Mouse (Mus musculus): ENCODE data around the gene Rasgef1c. TPM values are rescaled to one million over a fixed set of nuclear protein-coding genes. Genes with fewer than 3 reads are reported as not detected.

Gene Rasgef1c
- total and polyA plus RNA-seq, 3 experiments: 0.12 to 0.15 TPM; not detected in 1

DNA sequence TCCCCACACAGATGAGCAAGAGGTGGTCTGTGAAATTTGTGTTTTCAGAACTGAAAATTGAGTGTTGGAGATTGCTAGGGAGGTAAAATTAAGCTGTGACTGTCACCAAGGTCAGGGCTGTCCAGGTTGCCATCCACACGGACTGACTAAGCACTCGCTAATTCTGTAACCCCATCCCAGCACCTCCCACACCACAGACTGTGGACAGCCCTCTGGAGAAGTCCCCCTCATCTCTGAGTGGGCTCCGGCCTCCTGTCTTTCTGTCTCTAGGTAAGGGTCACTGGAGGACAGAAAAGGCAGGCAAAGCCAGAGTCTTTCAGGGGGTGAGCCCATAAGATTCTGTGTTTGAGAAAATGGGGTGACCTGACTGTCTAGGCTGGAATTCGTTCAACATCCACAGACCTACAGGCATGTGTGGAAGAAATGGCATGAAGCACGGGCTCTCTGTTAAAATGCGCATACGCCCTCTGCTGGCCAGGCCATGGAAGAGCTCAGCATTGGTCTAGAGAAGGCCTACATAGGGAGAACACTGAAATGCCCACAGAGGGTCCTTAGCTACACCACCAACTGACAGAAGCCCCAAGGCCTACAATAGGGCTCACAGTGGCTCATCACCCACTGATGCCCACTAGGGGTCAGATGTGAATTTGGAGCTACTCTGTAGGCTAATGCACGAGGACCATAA is 54.1 kb downstream of the Rasgef1c start:
- Histone ChIP-seq H3K27ac (ENCODE audit: control insufficient read depth, low read depth, low read length) (no peak overlapping the region), H3K79me2 (ENCODE audit: control insufficient read depth, insufficient read depth, low read length, poor library complexity) (no peaks in the 10 kb centered on the region), H3K27me3 (ENCODE audit: control insufficient read depth in 1 of 2, insufficient read depth in 2 of 2, low read length in 2 of 2) (no peaks in the 10 kb centered on the region), H3K36me3 (ENCODE audit: control insufficient read depth in 1 of 2, insufficient read depth in 2 of 2, low read length in 2 of 2) (no peaks in the 10 kb centered on the region), H3K9ac (ENCODE audit: control insufficient read depth, low read depth, low read length, poor library complexity, severe bottlenecking) (no peak overlapping the region), H3K4me3 (ENCODE audit: control insufficient read depth in 1 of 2, insufficient read depth in 1 of 2, low read depth in 2 of 2, low read length in 2 of 2) (no peak overlapping the region), H3K4me1 (ENCODE audit: control insufficient read depth in 1 of 2, insufficient read depth in 2 of 2, low read length in 2 of 2) (no peaks in the 10 kb centered on the region), H3K9me3 (replicated peaks; ENCODE audit: insufficient read depth, low read length) (no peaks in the 10 kb centered on the region)
- peak; percentile 87 for DNase-seq (ENCODE audit: low read depth, low spot score)
- peak; percentile 95 to 98 (median 98) for TF ChIP-seq CTCF (IDR thresholded peaks at IDR 0.05 in 2 of 3, conservative IDR thresholded peaks at IDR 0.05 in 1 of 3; ENCODE audit: control insufficient read depth in 1 of 3, insufficient read depth in 1 of 3, low read depth in 2 of 3, low read length in 3 of 3, poor library complexity in 1 of 3, severe bottlenecking in 1 of 3)
- TF ChIP-seq ZC3H11A (IDR thresholded peaks at IDR 0.05; ENCODE audit: low read depth, low read length): peak; percentile 97
- 0 out of 2 replicates have a peak, but pooled peaks have one; percentile 27 for TF ChIP-seq SIN3A (IDR thresholded peaks at IDR 0.05; ENCODE audit: low read length)
- no peak for TF ChIP-seq MAFK (IDR thresholded peaks at IDR 0.05; ENCODE audit: borderline replicate concordance, low read depth, low read length)
- no peak for TF ChIP-seq POLR2AphosphoS2 (IDR thresholded peaks at IDR 0.05; ENCODE audit: low read length)
- peak; percentile 98 for TF ChIP-seq RAD21 (IDR thresholded peaks at IDR 0.05; ENCODE audit: low read depth, low read length)
- peak; percentile 98 for TF ChIP-seq SMC3 (IDR thresholded peaks at IDR 0.05; ENCODE audit: low read depth, low read length)

DNA sequence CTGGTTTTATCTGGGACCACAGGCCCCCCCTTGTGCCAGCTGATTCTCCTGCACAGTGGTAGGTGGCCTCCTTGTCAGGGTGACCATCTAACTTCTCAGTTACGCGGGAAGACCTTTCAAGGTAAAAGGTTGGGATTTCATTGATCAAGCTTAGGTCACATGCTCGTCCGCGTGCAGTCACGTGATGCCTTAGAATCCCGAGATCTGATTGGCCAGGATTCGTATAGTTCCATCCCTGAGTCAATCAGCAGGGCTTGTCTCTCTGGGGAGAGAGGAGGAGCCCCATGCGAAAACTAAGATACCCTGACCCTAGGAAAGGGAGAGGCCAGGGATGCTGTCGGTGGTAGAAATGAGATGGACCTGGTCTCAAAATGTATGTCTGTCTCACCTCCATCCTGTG is 56.4 kb downstream of the Rasgef1c start:
- Histone ChIP-seq H3K36me3 (ENCODE audit: control insufficient read depth in 1 of 2, insufficient read depth in 2 of 2, low read length in 2 of 2) (peaks cover 0 to 2% of the 10 kb centered on the region in 2 experiments; a peak in 2 of 4 replicates), H3K27me3 (ENCODE audit: control insufficient read depth in 1 of 2, insufficient read depth in 2 of 2, low read length in 2 of 2) (no peaks in the 10 kb centered on the region), H3K9ac (ENCODE audit: control insufficient read depth, low read depth, low read length, poor library complexity, severe bottlenecking) (no peak overlapping the region), H3K9me3 (replicated peaks; ENCODE audit: insufficient read depth, low read length) (no peaks in the 10 kb centered on the region), H3K79me2 (ENCODE audit: control insufficient read depth, insufficient read depth, low read length, poor library complexity) (no peaks in the 10 kb centered on the region), H3K27ac (ENCODE audit: control insufficient read depth, low read depth, low read length) (no peak overlapping the region), H3K4me1 (ENCODE audit: control insufficient read depth in 1 of 2, insufficient read depth in 2 of 2, low read length in 2 of 2) (peaks cover 0 to 2% of the 10 kb centered on the region in 2 experiments; a peak in 1 of 4 replicates), H3K4me3 (ENCODE audit: control insufficient read depth in 1 of 2, insufficient read depth in 1 of 2, low read depth in 2 of 2, low read length in 2 of 2) (no peak overlapping the region)
- DNase-seq (ENCODE audit: low read depth, low spot score): no peak
- TF ChIP-seq MYB (IDR thresholded peaks at IDR 0.05; ENCODE audit: low read depth, low read length) (no peak), USF1 (IDR thresholded peaks at IDR 0.05; ENCODE audit: low read depth, low read length) (0 out of 2 replicates have a peak, but pooled peaks have one; percentile 10), ZKSCAN1 (IDR thresholded peaks at IDR 0.05; ENCODE audit: low read depth, low read length) (no peak)

DNA sequence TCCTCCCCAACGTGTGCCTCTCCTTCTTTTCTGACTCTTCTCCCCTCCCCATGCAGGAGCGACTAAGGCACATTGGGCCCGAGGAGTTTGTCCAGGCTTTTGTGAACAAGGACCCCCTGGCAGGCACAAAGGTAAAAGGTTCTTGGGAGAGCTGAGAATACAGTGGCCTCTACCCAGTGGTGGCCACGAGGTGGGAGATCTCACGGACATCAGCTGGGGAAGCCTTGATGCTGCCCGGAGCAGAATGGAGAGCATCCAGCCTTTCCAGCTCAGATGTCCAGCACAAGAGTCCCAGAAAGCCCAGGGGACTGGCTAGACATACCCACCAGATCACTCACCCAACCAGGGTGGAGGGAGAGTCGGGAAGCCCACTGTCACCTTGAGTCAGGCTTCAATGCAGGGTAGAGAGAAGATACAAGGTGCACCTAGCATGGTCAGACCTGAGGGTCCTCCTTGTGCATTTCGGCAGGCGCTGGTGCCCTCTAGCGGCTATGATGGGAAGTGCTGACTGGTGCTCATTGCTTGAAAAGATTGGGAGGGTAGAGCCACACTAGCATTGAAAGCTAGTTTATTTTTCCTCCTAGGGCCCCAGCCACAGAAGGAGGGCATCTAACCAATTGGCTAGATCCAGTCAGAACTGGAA is 59.6 kb downstream of the Rasgef1c start:
- H3K27me3 ChIP-seq (ENCODE audit: control insufficient read depth in 1 of 2, insufficient read depth in 2 of 2, low read length in 2 of 2): no peaks in the 10 kb centered on the region
- TF ChIP-seq NELFE (IDR thresholded peaks at IDR 0.05; ENCODE audit: low read depth, low read length) (no peak), NRF1 (IDR thresholded peaks at IDR 0.05; ENCODE audit: insufficient read depth, low read depth, low read length, poor library complexity, severe bottlenecking) (no peak), JUND (IDR thresholded peaks at IDR 0.05; ENCODE audit: low read depth, low read length) (no peak), MYB (IDR thresholded peaks at IDR 0.05; ENCODE audit: low read depth, low read length) (no peak), SMC3 (IDR thresholded peaks at IDR 0.05; ENCODE audit: low read depth, low read length) (peak; percentile 88), ELF1 (IDR thresholded peaks at IDR 0.05; ENCODE audit: low read depth, low read length) (no peak), RAD21 (IDR thresholded peaks at IDR 0.05; ENCODE audit: low read depth, low read length) (peak; percentile 96), USF1 (IDR thresholded peaks at IDR 0.05; ENCODE audit: low read depth, low read length) (no peak), MAZ (IDR thresholded peaks at IDR 0.05; ENCODE audit: low read depth, low read length) (no peak), CHD1 (IDR thresholded peaks at IDR 0.05; ENCODE audit: low read depth, low read length) (no peak), CTCF (IDR thresholded peaks at IDR 0.05 in 2 of 3, conservative IDR thresholded peaks at IDR 0.05 in 1 of 3; ENCODE audit: control insufficient read depth in 1 of 3, insufficient read depth in 1 of 3, low read depth in 2 of 3, low read length in 3 of 3, poor library complexity in 1 of 3, severe bottlenecking in 1 of 3) (peak in 2 of 3 experiments; percentile 99; a peak in 5 of 6 replicates), BHLHE40 (IDR thresholded peaks at IDR 0.05; ENCODE audit: borderline replicate concordance, low read depth, low read length) (no peak), GABPA (IDR thresholded peaks at IDR 0.05; ENCODE audit: low read depth, low read length) (no peak), TCF12 (IDR thresholded peaks at IDR 0.05; ENCODE audit: low read depth, low read length) (no peak), ZC3H11A (IDR thresholded peaks at IDR 0.05; ENCODE audit: low read depth, low read length) (peak; percentile 88), MAFK (IDR thresholded peaks at IDR 0.05; ENCODE audit: borderline replicate concordance, low read depth, low read length) (peak; percentile 32; the same call in 1 of the 2 replicates), ZMIZ1 (IDR thresholded peaks at IDR 0.05; ENCODE audit: low read depth, low read length) (no peak)

More for the DNA sequence above, 59.6 kb downstream of the Rasgef1c start:
- Histone ChIP-seq H3K27ac (ENCODE audit: control insufficient read depth, low read depth, low read length) (no peak overlapping the region), H3K79me2 (ENCODE audit: control insufficient read depth, insufficient read depth, low read length, poor library complexity) (no peaks in the 10 kb centered on the region), H3K4me3 (ENCODE audit: control insufficient read depth in 1 of 2, insufficient read depth in 1 of 2, low read depth in 2 of 2, low read length in 2 of 2) (no peak overlapping the region), H3K4me1 (ENCODE audit: control insufficient read depth in 1 of 2, insufficient read depth in 2 of 2, low read length in 2 of 2) (peaks cover 9 to 11% of the 10 kb centered on the region in 2 experiments), H3K36me3 (ENCODE audit: control insufficient read depth in 1 of 2, insufficient read depth in 2 of 2, low read length in 2 of 2) (peaks cover 0 to 11% of the 10 kb centered on the region in 2 experiments; a peak in 2 of 4 replicates), H3K9me3 (replicated peaks; ENCODE audit: insufficient read depth, low read length) (no peaks in the 10 kb centered on the region), H3K9ac (ENCODE audit: control insufficient read depth, low read depth, low read length, poor library complexity, severe bottlenecking) (no peak overlapping the region)
- DNase-seq (ENCODE audit: low read depth, low spot score): peak; percentile 85

All from MEL (cell line).